Mouse (Mus musculus) megakaryocyte, embryonic 14.5 days (primary cell): ENCODE data around the gene Alg3.

Experiments
- FLI1 ChIP-seq: IDR thresholded peaks from 2 replicates; pipeline ENCODE4 v1.6.1; 2012; ENCODE audit warnings: low read length, inconsistent platforms, mixed read lengths
- GATA1 ChIP-seq: IDR thresholded peaks from 3 replicates; pipeline ENCODE4 v1.6.1; 2012; ENCODE audit warnings: mixed read lengths, low read length, inconsistent platforms, borderline replicate concordance

GRCm38 (mm10) chr16:20591076-20591705, 20.3 kb downstream of the Alg3 start:
- TF ChIP-seq GATA1 (no peak), FLI1 (no peak)
